Mouse (Mus musculus): ENCODE data around the gene Chst14. TPM values are rescaled to one million over a fixed set of nuclear protein-coding genes. Genes with fewer than 3 reads are reported as not detected.

Gene Chst14
- polyA plus RNA-seq, 1 experiment from 2014 or later, result 32.7 TPM

- DNase-seq (ENCODE audit: low spot score) (no peak), ATAC-seq (replicated peaks; ENCODE audit: low FRiP score, low TSS enrichment, low read depth) (no peak)
- Histone ChIP-seq H3K9ac (ENCODE audit: low read length) (no peak overlapping the region), H3K27ac (ENCODE audit: low read depth) (no peak overlapping the region), H3K4me1 (replicated peaks; ENCODE audit: control insufficient read depth, insufficient read depth, low read length) (peaks cover 9% of the 10 kb centered on the region; the same call in 1 of the 2 replicates), H3K27me3 (replicated peaks; ENCODE audit: control insufficient read depth, insufficient read depth, low read length) (peaks cover 44% of the 10 kb centered on the region), H3K9me3 (ENCODE audit: control insufficient read depth, low read length) (no peaks in the 10 kb centered on the region), H3K4me2 (ENCODE audit: low read length) (no peak overlapping the region), H3K36me3 (ENCODE audit: control insufficient read depth, insufficient read depth, low read length) (no peaks in the 10 kb centered on the region), H3K4me3 (ENCODE audit: low read depth, low read length) (no peak overlapping the region)
- WGBS, result 32% methylated on average over 6 of the region's 6 CpGs
Observed at GRCm38 (mm10) chr2:118978064-118978463, 51.8 kb downstream of the Chst14 start.

Other genes with a start within 250 kb of the Chst14 start
- gene Ankrd63, start 222.5 kb upstream of the Chst14 start, polyA plus RNA-seq (2014; fragmentation: Nextera tagmentation; extraction: Ambion mirVana), result 0.19 and 0.20 TPM in 2 replicates
- gene Plcb2, start 198.1 kb upstream of the Chst14 start, polyA plus RNA-seq (2014; fragmentation: Nextera tagmentation; extraction: Ambion mirVana), result 1.4 and 1.6 TPM in 2 replicates
- 31.9 and 37.0 TPM in 2 replicates for gene Inafm2, start 180.7 kb upstream of the Chst14 start, polyA plus RNA-seq (2014; fragmentation: Nextera tagmentation; extraction: Ambion mirVana)
- 1.2 and 1.4 TPM in 2 replicates for gene Ccdc9b, start 163.8 kb upstream of the Chst14 start, polyA plus RNA-seq (2014; fragmentation: Nextera tagmentation; extraction: Ambion mirVana)
- 21.2 and 45.1 TPM in 2 replicates for gene Phgr1, start 153.7 kb upstream of the Chst14 start, polyA plus RNA-seq (2014; fragmentation: Nextera tagmentation; extraction: Ambion mirVana)
- 2.6 and 3.0 TPM in 2 replicates for gene Disp2, start 146.8 kb upstream of the Chst14 start, polyA plus RNA-seq (2014; fragmentation: Nextera tagmentation; extraction: Ambion mirVana)
- gene Knstrn, start 112.5 kb upstream of the Chst14 start, polyA plus RNA-seq (2014; fragmentation: Nextera tagmentation; extraction: Ambion mirVana), result 97.9 and 109 TPM in 2 replicates
- 51.6 and 51.9 TPM in 2 replicates for gene Ivd, start 64.5 kb upstream of the Chst14 start, polyA plus RNA-seq (2014; fragmentation: Nextera tagmentation; extraction: Ambion mirVana)
- 0.93 and 1.7 TPM in 2 replicates for gene Bahd1, start 26.1 kb upstream of the Chst14 start, polyA plus RNA-seq (2014; fragmentation: Nextera tagmentation; extraction: Ambion mirVana)
- 20.9 and 21.0 TPM in 2 replicates for gene Ccdc32, start 102.9 kb downstream of the Chst14 start, polyA plus RNA-seq (2014; fragmentation: Nextera tagmentation; extraction: Ambion mirVana)
- gene Rpusd2, start 108.3 kb downstream of the Chst14 start, polyA plus RNA-seq (2014; fragmentation: Nextera tagmentation; extraction: Ambion mirVana), result 4.7 and 4.8 TPM in 2 replicates
- 40.5 and 46.5 TPM in 2 replicates for gene Knl1, start 120.6 kb downstream of the Chst14 start, polyA plus RNA-seq (2014; fragmentation: Nextera tagmentation; extraction: Ambion mirVana)
- gene Rad51, start 186.3 kb downstream of the Chst14 start, polyA plus RNA-seq (2014; fragmentation: Nextera tagmentation; extraction: Ambion mirVana), result 50.2 and 58.2 TPM in 2 replicates
- 33.6 and 38.9 TPM in 2 replicates for gene Rmdn3, start 230.5 kb downstream of the Chst14 start, polyA plus RNA-seq (2014; fragmentation: Nextera tagmentation; extraction: Ambion mirVana)
- 11.7 and 12.0 TPM in 2 replicates for gene Gchfr, start 241.3 kb downstream of the Chst14 start, polyA plus RNA-seq (2014; fragmentation: Nextera tagmentation; extraction: Ambion mirVana)
- gene Gm14137, start 248.0 kb downstream of the Chst14 start, polyA plus RNA-seq (2014; fragmentation: Nextera tagmentation; extraction: Ambion mirVana), result 0.13 and 0.30 TPM in 2 replicates

All from intestine, embryonic 14.5 days (tissue).